Mouse (Mus musculus) gastrocnemius, adult 18-20 months (tissue): ENCODE results near the gene 9130019O22Rik. TPM values are rescaled to one million over a fixed set of nuclear protein-coding genes. Genes with fewer than 3 reads are reported as not detected.
"Not testable (repeated sequence)": the region's sequence is repeated elsewhere in the genome, so short reads cannot be mapped to it uniquely, and the experiment has no call there.

Source experiments
- DNase-seq: peaks from one replicate; pipeline ENCODE4 v3.0.0; 2021; ENCODE audit warnings: low spot score
- total RNA-seq, 2 experiments: library from RNA; stranded (reverse); gene quantifications; 2 replicates each; pipeline ENCODE4 v1.2.3; 2021

Gene 9130019O22Rik
- total RNA-seq, 2 experiments from 2014 or later: 1.8 to 2.2 TPM

- no peak for DNase-seq
Observed at GRCm38 (mm10) chr7:127342332-127342731, 44.6 kb downstream of the 9130019O22Rik start.

GRCm38 (mm10) chr7:127341861-127342260 lies 45.1 kb downstream of the 9130019O22Rik start:
- not testable (repeated sequence) for DNase-seq

GRCm38 (mm10) chr7:127341356-127341755 lies 45.6 kb downstream of the 9130019O22Rik start:
- no peak for DNase-seq

GRCm38 (mm10) chr7:127337636-127338035 lies 49.3 kb downstream of the 9130019O22Rik start:
- no peak for DNase-seq

GRCm38 (mm10) chr7:127335604-127336003 lies 51.4 kb downstream of the 9130019O22Rik start:
- no peak for DNase-seq

GRCm38 (mm10) chr7:127333240-127333639 lies 53.7 kb downstream of the 9130019O22Rik start:
- DNase-seq: no peak

Other genes starting within 250 kb of the 9130019O22Rik start
- under 1 TPM; 0.07 to 0.14 TPM for gene Spn, start 249.3 kb downstream of the 9130019O22Rik start, total RNA-seq
- 10 to 100 TPM; 25.1 to 26.8 TPM for gene Cd2bp2, start 191.1 kb downstream of the 9130019O22Rik start, total RNA-seq
- gene Tbc1d10b, start 178.7 kb downstream of the 9130019O22Rik start, total RNA-seq: 10 to 100 TPM; 26.4 to 29.5 TPM
- over 10,000 TPM; 24,635 to 28,732 TPM for gene Mylpf, start 178.3 kb downstream of the 9130019O22Rik start, total RNA-seq
- gene Zfp553, start 154.1 kb downstream of the 9130019O22Rik start, total RNA-seq: 1 to 10 TPM; 4.2 to 4.6 TPM
- 1 to 10 TPM; 1.0 to 1.3 TPM for gene Sept1, start 154.0 kb downstream of the 9130019O22Rik start, total RNA-seq
- 10 to 100 TPM; 19.7 to 21.1 TPM for gene Zfp771, start 142.9 kb downstream of the 9130019O22Rik start, total RNA-seq
- gene Dctpp1, start 126.5 kb downstream of the 9130019O22Rik start, total RNA-seq: 10 to 100 TPM; 32.6 TPM
- 10 to 100 TPM; 34.7 to 34.9 TPM for gene Sephs2, start 113.1 kb downstream of the 9130019O22Rik start, total RNA-seq
- gene Itgal, start 90.9 kb downstream of the 9130019O22Rik start, total RNA-seq: under 1 TPM; 0.21 to 0.33 TPM
- gene Zfp768, start 41.6 kb downstream of the 9130019O22Rik start, total RNA-seq: 10 to 100 TPM; 36.4 to 41.6 TPM
- gene Zfp747, start 11.1 kb downstream of the 9130019O22Rik start, total RNA-seq: 1 to 10 TPM; 2.4 to 2.6 TPM
- gene E430018J23Rik, start 6.5 kb upstream of the 9130019O22Rik start, total RNA-seq: 1 to 10 TPM; 1.7 to 1.8 TPM
- gene Zfp764, start 19.7 kb upstream of the 9130019O22Rik start, total RNA-seq: 1 to 10 TPM; 1.6 to 1.9 TPM
- gene Zfp688, start 34.9 kb upstream of the 9130019O22Rik start, total RNA-seq: 1 to 10 TPM; 1.4 to 2.1 TPM
- under 1 TPM; 0.76 to 0.82 TPM for gene Zfp689, start 62.0 kb upstream of the 9130019O22Rik start, total RNA-seq
- gene Prr14, start 72.4 kb upstream of the 9130019O22Rik start, total RNA-seq: 10 to 100 TPM; 16.5 to 19.4 TPM
- 10 to 100 TPM; 25.2 to 26.6 TPM for gene Fbrs, start 92.0 kb upstream of the 9130019O22Rik start, total RNA-seq
- 10 to 100 TPM; 46.5 to 46.6 TPM for gene Srcap, start 124.8 kb upstream of the 9130019O22Rik start, total RNA-seq
- 1 to 10 TPM; 2.8 to 3.8 TPM for gene Gm42715, start 132.4 kb upstream of the 9130019O22Rik start, total RNA-seq
- not detected for gene Tmem265, start 174.2 kb upstream of the 9130019O22Rik start, total RNA-seq
- gene Phkg2, start 186.2 kb upstream of the 9130019O22Rik start, total RNA-seq: 10 to 100 TPM in 1 of 2 experiments, 1 to 10 TPM in 1; 9.0 to 10.4 TPM
- gene Ccdc189, start 201.4 kb upstream of the 9130019O22Rik start, total RNA-seq: 1 to 10 TPM; 2.9 to 3.3 TPM
- gene Rnf40, start 201.6 kb upstream of the 9130019O22Rik start, total RNA-seq: 10 to 100 TPM; 30.5 to 33.4 TPM
- 1 to 10 TPM; 7.4 to 9.5 TPM for gene Zfp629, start 228.6 kb upstream of the 9130019O22Rik start, total RNA-seq